Mouse (Mus musculus) cerebellum, adult (tissue): ENCODE data around the gene Tex14.

Experiments used
- ATAC-seq: cut with Nextera tagmentation; 2 replicates; pipeline ENCODE4 v1.9.2; 2017; ENCODE audit warnings: mild to moderate bottlenecking, moderate library complexity, mixed read lengths; ENCODE audit not compliant: insufficient number of reproducible peaks, low FRiP score, low TSS enrichment

The Tex14 gene

DNA sequence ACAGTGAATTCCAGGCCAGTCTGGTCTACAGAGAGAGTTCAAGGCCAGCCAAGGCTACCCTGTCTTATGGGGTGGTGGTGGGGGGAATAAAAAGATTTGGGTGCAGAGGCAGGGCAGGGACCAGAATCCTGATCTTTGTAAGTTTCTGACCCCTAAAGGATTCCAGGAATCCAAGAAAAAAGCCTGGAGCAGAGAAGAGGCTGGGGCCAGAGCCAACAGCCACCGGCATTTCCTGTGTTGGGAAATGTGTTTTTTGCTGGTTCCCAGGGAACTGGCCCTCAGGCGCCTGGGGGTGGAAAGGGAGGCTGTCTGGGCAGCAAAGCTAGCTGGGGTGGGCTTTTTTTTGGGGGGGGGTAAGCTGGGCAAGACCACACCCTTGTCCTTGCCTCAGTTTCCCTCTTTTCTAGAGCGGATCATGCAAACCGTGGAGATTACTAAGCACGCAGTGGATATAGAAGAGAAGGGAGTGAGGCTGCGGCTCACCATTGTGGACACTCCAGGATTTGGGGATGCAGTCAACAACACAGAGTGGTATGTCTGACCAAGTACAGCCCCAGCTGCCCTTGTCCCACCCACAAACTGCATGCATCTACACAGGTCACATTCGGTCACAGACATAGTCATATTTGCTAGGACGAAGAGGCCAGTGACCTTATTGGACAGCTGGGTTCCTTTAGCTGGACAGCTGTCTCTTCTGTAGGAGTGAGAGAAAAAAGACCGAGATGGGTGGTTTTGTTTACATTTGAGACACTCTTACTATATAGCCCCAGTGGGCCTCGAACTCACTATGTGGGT, 180.0 kb downstream of the Tex14 start:
- no peak for ATAC-seq

DNA sequence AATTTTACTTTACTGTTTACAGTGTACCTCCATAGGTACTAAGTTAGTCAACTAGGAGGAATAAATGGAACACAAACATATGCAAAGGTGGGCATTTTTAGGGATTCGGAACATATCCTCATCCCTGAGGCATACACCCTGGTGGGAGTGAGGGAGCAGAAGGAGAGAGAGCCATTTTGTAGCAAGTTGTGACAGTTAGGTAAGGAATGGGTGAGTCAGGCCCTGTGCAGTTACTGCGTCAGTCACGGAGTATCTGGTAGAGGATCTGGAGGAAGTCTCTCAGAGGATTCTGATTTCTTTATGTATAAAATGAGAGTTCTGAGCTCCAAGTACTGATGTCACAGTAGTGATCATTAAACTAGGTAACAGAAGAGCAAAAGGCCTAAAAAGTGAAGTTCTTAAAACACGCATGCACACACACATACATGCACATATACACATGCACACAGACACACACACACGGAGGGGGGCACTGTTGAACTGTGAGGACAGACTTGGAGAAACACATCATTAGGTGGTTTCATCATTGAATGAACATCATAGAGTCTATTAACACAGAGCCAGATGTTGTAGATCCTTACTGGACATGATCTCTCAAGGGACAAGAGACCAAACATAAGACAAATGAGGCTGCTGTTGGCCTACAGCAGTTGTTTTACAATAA, 182.5 kb downstream of the Tex14 start:
- ATAC-seq, result no peak

DNA sequence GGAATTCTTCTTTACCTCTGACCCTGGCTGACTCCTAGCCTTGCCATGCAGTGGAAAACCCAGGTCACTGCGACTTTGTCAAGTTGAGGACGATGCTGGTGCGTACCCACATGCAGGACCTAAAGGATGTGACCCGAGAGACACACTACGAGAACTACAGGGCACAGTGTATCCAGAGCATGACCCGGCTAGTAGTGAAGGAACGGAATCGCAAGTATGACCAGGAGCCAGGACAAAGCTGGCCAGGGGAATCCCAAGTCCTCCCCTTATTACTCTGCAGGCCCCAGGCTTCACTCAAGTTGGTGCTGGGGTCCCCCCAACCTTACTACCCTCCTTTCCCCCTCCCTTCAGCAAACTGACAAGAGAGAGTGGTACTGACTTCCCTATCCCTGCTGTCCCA, 184.7 kb downstream of the Tex14 start:
- no peak for ATAC-seq

DNA sequence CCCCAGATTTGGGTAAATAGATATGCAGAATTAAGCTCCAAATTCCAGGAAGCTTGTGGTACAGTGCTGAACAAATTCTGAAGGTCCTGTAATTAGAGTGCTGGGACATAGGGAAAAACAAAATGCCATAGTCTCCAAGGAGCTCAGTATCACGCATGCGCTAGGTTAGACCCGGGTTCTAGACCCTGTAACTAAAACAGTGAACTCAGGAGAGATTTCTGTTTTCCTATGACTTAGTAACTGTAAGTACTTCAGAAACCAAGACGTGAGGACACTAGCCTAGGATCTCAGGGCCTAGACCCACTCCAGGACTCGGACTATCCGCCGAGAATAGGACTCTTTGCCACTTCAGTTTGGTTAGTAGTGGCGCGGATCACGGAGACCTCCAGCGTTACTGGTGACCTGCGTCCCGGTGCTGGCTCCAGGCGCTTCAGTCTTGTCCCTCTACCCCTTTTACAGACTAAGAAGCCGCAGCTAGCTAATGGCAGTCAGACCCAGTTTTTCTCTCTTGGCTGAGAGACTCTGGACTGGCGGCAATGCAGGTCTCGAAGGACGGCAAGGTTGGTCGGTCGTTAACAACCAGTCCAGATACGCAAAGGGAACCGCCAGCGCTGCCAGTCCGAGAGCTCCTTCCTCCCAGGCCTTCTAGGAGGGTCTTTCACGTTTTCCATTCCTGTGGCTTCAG, 186.1 kb downstream of the Tex14 start:
- ATAC-seq, result no peak

DNA sequence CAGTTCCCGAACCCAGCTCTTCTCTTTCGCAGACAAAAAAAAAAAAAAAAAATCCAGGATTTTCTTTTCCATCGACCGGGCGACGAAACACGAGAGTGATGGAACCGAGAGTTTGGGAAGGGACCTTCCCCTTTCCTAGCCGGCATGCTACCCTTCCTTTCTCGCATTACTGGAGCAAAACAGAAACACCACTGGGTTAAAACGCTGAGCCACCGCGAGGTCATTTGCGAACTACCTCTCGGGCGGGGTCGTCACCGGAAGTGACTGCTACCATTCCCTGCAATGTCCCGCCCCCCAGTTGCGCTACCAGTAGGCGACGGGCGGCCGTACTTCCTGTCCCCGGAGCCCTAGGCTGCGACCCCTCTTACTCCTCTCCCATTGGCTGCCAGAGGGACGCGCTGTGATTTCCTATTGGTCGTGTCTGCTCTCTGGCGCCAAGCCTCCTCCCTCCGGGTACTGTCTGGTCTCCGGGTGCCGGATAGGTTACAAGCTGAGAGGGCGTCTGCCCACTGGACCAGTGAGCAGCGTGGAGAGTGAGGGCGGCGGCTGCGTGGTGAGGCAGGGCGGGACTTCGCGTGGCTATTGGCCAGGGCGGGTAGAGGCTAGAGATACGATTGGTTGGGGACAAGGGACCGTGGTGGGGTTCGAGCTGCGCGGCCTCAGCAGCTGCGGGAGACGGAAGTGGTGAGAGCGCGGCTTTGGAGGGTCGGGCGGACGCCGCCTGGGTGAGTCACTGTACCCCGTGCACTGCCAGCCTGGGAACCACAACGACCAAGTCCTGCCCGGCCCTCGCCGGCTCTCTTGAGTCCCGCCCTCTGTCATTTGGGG, 186.9 kb downstream of the Tex14 start, which contains the start of gene Mtmr4:
Gene Mtmr4 (plus strand): TSS at position 637 of the 828 bp plus-strand sequence.
- ATAC-seq, result peak; percentile 94

DNA sequence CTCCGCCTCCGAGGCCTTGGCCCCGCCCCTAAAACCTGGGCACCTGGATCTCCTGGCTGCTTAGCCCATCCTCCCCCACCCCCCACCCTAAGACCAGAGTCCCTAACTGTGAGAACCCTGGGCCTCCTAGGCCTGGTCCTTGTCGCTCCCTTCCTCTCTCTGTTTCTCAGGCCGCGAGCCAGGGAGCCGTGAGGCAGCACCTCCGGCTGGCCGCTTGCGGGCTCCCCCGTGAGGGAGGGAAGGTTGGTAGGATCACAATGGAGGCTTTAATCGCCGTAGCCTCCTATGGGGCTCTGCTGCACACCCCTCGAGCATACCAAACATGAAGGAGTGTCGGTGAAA, 187.5 kb downstream of the Tex14 start:
- ATAC-seq, result no peak

DNA sequence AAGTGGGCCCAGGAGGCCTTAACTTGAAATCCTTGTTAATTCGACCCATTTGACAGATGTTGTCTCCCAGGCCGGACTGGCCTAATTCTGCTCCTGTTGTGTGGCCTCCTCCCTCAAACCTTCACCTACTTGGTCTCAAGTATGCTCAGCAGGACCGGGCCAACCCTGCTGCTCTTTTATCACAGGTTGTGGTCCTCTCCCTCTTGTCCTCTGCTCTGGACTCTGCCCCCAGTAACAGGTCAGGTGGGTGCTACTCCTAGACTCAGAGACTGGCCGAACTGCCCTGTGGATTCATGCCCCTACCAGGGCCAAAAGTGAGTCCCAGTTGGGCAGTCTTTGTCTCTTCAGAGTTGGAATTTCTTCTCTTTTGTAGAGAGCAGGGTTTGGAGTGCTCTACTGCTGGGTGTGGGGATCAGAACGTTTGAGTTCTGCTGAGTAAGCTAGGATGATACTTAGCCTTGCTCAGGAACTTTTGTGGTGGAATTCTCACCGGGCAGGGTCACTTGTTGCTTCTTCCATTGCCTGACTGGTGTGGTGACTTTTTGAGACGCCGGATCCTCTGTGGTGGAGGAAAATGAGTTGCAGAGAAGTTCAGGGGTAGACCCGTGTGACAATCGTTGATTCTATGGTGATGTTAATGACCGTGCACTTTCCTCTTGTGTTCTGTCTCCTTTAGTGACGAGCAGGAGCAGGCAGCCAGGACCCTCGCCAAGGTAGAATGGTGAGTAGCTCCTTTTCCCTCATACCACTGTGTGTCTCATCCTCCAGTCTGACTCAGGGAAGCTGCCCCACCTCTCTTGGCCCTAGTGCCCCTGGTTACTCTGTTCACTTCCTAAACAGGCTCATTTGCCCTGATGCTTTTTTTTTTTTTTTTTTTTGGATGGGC, 188.1 kb downstream of the Tex14 start:
- no peak for ATAC-seq

DNA sequence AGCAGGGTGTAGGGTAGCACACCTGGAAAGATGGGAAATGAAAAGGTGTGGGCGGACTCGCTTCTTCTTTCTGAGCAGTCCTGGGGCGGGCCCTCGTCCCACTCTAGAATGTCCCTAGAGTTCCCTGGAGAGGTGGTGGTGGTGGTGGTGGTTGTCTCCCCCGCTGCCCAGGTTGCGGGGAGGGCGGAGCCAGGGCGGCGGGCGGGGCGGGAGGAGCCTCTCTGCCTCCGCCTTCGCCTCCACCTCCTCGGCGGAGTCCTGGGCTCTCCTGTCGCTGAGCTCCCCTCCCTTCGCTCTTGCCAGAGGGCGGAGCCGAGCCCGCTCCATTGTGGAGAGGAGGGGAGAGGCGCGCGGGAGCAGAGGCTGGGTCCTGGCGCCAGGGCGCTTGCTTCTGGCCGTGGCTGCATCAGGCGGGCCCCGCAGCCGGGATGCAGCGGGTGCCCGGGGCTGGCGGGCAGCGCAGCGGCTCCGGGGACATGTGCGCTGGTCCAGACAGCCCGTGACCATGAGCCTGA, 190.5 kb downstream of the Tex14 start:
- peak; percentile 57; the same call in 1 of the 2 replicates for ATAC-seq

DNA sequence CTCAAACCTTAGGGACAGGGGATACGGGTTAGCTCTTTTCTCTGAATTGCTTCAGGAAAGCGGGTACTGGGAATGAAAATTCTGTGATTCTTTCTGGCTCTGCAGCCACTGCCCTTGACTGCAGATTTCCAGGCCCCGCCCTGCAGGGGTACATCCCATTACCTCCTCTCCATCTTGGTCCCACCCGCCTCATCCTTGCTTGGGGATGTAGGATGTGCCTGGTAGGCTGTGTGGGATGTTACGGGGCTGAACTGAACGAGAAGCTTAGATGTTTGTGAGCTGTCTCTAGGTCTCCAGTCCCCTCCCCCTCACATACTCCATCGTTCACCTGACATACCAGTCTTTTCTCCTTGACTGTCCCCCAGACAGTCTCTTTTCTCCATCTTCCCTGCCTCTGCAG, 191.1 kb downstream of the Tex14 start:
- ATAC-seq, result no peak

DNA sequence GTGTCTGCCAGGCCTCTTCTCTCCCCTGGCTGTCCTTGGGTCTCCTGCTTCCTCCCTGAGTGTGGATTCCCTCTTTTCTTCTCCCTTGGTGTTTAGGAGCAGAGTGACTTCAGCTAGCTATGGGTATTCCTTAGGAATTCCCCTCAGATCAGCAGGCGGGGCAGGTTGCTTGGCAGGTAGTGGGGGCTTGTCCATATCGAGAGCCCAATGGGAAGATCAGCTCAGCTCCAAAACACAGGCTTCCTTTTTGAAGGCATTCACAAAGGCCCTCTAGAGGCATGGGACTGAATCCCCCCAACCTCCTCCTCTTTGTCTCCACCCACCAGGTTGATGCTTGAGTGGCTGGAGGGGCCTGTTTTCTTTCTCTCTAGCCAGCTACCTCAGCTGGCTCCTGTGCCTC, 191.6 kb downstream of the Tex14 start:
- no peak for ATAC-seq

DNA sequence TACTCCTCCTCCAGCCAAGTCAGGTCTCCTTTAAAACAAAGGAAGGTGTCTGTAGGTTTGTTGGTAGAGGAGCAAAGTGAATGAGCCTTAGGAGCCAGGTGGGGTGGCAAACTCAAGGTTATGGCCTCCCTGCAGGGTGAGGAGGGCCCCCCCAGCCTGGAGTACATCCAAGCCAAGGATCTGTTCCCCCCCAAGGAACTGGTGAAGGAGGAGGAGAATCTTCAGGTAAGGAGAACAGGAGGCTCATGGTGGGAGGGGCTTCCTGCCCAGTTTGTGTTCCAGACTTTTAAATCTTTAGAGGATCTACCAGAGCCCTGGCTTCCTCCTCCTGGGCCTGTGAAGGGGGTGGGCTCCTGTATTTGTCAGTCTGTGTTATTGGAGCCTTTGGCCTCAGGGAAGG, 192.2 kb downstream of the Tex14 start:
- ATAC-seq, result no peak

DNA sequence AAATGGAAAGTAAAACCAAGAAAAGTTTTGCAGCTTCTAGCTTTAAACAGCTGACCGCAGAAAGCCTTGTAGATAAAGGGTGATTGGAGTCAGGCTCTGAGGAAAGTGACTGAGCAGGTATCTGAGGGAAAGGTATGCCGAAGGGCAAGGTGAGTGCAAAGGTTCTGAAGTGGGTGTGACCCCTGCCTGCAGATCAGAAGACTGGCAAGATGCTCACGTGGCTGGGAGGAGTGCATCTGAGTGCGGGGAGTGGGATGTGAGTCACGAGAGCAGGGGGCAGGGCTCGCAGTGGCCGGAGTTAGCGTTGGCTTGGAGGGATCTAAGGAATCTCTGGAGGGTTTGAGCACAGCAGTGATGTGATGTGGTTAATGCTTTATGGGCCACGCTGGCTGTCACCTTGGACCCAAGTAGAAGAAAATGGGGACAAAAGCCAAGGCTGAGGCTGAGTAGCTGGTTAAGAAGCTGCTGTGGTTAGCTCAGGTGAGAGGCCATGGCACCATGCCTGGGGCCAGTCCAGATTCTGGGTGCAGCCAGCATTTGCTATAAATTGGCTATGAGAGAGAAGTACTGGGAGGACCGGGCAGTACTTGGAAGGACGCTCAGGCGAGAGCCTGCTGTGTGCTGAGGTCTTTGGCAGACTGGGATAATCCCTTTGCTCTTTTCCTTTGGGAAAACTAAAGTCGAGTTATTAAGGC, 194.7 kb downstream of the Tex14 start:
- no peak for ATAC-seq

DNA sequence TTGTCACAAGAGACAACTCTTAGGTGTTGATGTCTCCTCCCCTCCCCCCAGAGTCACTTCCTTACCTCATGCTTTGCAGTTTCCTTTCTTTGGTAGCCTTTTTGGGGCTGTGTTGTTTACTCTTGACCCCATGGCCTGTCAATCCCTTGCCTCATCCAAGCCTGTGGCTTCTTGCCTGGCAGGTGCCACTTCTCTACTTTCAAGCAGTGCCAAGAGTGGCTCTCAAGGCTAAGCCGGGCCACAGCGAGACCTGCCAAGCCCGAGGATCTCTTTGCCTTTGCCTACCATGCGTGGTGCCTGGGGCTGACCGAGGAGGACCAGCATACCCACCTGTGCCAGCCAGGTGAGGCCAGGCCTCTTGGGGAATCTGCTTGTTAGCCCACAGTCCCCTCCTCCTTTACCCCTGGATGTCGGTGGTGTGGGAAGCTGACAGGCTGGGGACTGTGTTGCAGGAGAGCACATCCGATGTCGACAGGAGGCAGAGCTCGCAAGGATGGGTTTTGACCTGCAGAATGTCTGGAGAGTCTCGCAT, 195.5 kb downstream of the Tex14 start:
- no peak for ATAC-seq

DNA sequence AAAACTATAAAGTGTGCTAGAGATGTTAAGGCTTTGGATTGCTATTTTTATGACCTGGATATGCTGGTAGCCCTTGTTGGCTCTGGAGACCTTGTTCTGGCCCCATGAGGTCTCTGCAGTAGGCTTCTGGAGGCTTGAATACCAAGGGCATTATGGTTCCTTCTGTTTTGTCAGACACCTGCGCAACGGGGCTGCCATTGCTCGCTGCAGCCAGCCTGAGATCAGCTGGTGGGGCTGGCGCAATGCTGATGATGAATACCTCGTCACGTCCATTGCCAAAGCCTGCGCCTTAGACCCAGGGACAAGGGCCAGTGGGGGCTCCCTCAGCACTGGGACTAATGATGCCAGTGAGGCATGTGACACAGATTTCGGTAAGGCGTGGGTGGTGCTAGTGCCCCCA, 197.4 kb downstream of the Tex14 start:
- ATAC-seq, result no peak

DNA sequence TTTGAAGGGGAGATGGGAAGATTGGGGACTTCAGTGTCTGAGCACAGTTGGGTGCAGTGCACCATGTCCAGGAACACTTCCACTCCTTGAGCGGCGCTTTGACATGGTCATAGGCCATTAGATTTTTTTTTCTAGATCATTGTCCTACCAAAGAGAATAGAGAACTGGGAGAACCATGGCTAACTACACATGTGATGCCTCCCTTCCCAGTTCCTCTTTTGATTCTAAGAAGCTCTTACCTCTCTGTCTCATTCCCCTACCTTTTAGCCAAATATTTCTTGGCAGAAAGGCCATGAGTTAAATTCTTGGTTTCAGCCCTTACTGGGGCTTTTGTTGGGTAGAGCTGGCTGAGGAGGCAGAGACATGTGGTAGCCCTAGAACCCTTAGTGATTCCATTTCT, 198.7 kb downstream of the Tex14 start:
- no peak for ATAC-seq
